Mouse (Mus musculus) embryonic fibroblast, embryonic 13.5 days (primary cell): Measurements from ENCODE around the gene Spns3.

ENCODE experiments used
- CTCF ChIP-seq: IDR thresholded peaks from 2 replicates; pipeline ENCODE4 v1.5.1; 2011; ENCODE audit warnings: mild to moderate bottlenecking, control low read depth, low read length, moderate library complexity, borderline replicate concordance; ENCODE audit not compliant: insufficient read depth
- POLR2A ChIP-seq: IDR thresholded peaks from 2 replicates; pipeline ENCODE4 v1.6.1; 2011; ENCODE audit warnings: low read depth, mild to moderate bottlenecking, control low read depth, low read length, moderate library complexity

- no peak for TF ChIP-seq CTCF
- no peak for TF ChIP-seq POLR2A
These were observed 60.9 kb downstream of the Spns3 start for GRCm38 (mm10) chr11:72489397-72489796.
